Mouse (Mus musculus) liver, adult 2 months (tissue): ENCODE results near the gene Rplp2.

Source experiments
- CTCF ChIP-seq: fragments of 200-500 bp; IDR thresholded peaks from 2 replicates; pipeline ENCODE4 v1.5.1; 2011; ENCODE audit warnings: low read depth, low read length, control low read depth
- POLR2A ChIP-seq: fragments of 200-500 bp; IDR thresholded peaks from 2 replicates; pipeline ENCODE4 v1.6.1; 2011; ENCODE audit warnings: low read length, control low read depth; ENCODE audit not compliant: insufficient read depth; ENCODE audit errors: extremely low read depth

- TF ChIP-seq CTCF (no peak), POLR2A (no peak)
Measured at GRCm38 (mm10) chr7:141465388-141466044, 18.3 kb downstream of the Rplp2 start.
